Mouse (Mus musculus): ENCODE data around the gene Denr. TPM values are rescaled to one million over a fixed set of nuclear protein-coding genes. Genes with fewer than 3 reads are reported as not detected.

The Denr gene
- polyA plus RNA-seq, 1 experiment from 2014 or later, result 129 TPM

DNA sequence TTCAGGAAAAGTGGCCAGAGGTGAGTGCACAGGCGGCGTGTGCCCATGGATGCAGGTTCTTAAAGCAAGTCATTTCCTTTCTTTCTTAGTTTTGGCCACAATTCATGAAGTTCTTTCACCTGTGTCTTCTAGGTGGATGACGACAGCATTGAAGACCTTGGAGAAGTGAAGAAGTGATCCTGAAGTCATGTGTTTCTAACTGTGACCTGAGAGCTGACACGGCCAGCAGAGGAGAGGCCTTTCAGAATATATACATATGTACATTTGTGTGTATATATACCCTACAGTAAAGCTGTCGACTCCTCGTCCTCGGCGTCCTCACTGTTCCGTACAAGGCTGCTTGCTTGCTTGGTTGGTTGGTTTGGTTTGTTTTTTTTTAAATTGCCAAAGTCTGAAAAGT lies 20.1 kb downstream of the Denr start, which contains the start of gene Gm43518:
Gene Gm43518 (plus strand): TSS at position 301 of the 400 bp plus-strand sequence.
- WGBS, result 96% methylated on average over 9 of the region's 9 CpGs
- Histone ChIP-seq H3K4me3 (no peak within 1 kb of the TSS), H3K9me3 (no peaks in the 10 kb centered on the region), H3K4me2 (no peak within 1 kb of the TSS), H3K27me3 (replicated peaks) (no peaks in the 10 kb centered on the region), H3K36me3 (replicated peaks) (peaks cover 55% of the 10 kb centered on the region), H3K27ac (no peak within 1 kb of the TSS), H3K4me1 (peaks cover 8% of the 10 kb centered on the region; the same call in 1 of the 2 replicates), H3K9ac (no peak within 1 kb of the TSS)
- ATAC-seq (replicated peaks), result no peak

DNA sequence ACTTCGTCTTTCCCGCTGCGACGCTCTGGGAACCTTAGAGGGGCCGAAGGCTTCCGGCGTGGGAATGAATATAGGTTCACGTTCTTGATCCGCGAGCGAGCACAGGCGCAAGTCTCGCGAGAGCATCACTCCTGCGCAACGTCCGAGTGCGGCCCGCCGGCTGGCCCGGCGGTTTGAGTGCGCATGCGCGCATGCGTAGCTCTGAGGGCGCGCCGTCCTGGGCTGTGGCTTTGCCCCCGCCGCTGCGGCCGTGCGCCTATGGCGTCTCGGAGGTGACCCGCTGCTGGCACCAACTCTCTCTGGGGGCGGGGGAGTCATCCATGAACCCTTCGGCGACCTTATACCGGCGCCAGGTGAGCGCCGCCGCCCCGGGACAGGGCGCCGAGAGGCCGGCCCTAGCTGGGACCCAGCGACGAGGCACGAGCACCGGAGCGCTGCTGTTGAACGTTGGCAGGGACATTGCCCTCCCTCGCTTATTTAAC lies 23.6 kb downstream of the Denr start, which contains the start of gene Ccdc62:
Gene Ccdc62 (plus strand): TSS at position 172 of the 482 bp plus-strand sequence.
- H3K9me3 ChIP-seq, result no peaks in the 10 kb centered on the region
- H3K9ac ChIP-seq, result peak within 1 kb of the TSS; percentile 70
- peak within 1 kb of the TSS; percentile 67 for H3K4me2 ChIP-seq
- peak within 1 kb of the TSS; percentile 50 for H3K4me3 ChIP-seq
- peaks cover 23% of the 10 kb centered on the region for H3K36me3 ChIP-seq (replicated peaks)
- under 1% methylated on average over 56 of the region's 56 CpGs for WGBS
- no peaks in the 10 kb centered on the region for H3K27me3 ChIP-seq (replicated peaks)
- H3K27ac ChIP-seq, result peak within 1 kb of the TSS; percentile 91
- ATAC-seq (replicated peaks), result peak; percentile 98
- H3K4me1 ChIP-seq, result peaks cover 8% of the 10 kb centered on the region; the same call in 1 of the 2 replicates

DNA sequence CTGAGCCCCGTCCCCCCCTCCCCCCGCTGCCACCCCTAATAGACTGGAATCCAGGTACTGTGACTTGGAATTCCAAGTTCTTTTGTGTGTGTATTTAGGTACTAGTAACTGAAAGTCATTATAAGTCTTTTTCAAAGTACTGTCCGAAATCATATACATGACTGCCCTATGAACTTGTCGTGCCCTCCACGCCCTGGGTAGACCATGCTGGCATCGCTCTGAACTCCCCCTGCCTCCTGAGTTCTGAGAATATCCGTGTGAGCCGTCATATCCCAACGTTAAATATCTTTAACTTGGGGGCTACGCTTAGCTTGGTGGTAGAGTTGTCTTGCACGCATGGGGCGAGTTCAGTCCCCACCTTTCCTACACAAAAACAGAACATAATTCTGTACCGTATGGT lies 24.2 kb downstream of the Denr start:
- peak; percentile 25; the same call in 1 of the 2 replicates for ATAC-seq (replicated peaks)
- peak overlapping the region; percentile 50 for H3K4me3 ChIP-seq
- H3K4me2 ChIP-seq, result peak overlapping the region; percentile 67
- H3K27ac ChIP-seq, result peak overlapping the region; percentile 91
- H3K27me3 ChIP-seq (replicated peaks), result no peaks in the 10 kb centered on the region
- peak overlapping the region; percentile 70 for H3K9ac ChIP-seq
- 52% methylated on average over 13 of the region's 13 CpGs for WGBS
- peaks cover 17% of the 10 kb centered on the region for H3K36me3 ChIP-seq (replicated peaks)
- peaks cover 8% of the 10 kb centered on the region; the same call in 1 of the 2 replicates for H3K4me1 ChIP-seq
- H3K9me3 ChIP-seq, result no peaks in the 10 kb centered on the region

DNA sequence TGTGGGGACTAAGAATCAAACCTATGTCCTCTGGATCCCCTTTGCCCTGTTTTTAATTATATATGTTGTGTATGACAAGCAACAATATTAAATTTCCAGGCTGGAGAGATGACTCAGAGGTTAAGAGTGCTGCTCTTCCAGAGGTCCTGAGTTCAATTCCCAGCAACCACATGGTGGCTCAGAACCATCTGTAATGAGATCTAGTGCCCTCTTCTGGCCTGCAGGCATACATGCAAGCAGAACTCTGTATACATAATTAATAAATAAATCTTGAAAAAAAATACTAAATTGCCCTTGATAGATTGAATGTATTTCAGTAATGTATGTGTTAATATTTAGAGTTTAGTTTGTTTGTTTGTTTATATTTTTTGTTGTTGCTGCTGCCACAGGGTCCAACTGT lies 26.0 kb downstream of the Denr start:
- H3K9ac ChIP-seq, result no peak overlapping the region
- no peaks in the 10 kb centered on the region for H3K27me3 ChIP-seq (replicated peaks)
- H3K4me3 ChIP-seq, result no peak overlapping the region
- H3K4me2 ChIP-seq, result no peak overlapping the region
- H3K27ac ChIP-seq, result no peak overlapping the region
- no peaks in the 10 kb centered on the region for H3K9me3 ChIP-seq
- ATAC-seq (replicated peaks), result no peak
- peaks cover 1% of the 10 kb centered on the region; the same call in 1 of the 2 replicates for H3K36me3 ChIP-seq (replicated peaks)
- H3K4me1 ChIP-seq, result peaks cover 8% of the 10 kb centered on the region; the same call in 1 of the 2 replicates

DNA sequence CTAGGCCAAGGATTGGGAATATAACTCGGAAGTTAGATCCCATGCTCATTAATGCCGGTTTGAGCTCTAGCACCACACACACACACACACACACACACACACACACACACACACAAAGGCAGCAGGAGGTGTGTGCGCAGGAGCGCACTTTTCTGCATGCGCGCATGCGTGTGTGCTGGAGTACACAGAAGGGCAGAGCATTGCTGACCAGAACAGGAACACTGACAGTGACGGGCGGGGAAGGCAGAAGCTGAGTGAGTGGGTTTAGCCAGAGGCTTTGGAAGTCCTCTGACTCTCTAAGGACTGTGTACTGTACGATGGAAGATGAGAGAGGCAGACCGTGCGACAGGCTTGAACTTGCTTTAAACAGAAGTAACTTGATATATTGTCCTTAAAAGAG lies 26.6 kb downstream of the Denr start:
- Histone ChIP-seq H3K27me3 (replicated peaks) (no peaks in the 10 kb centered on the region), H3K9ac (no peak overlapping the region), H3K4me2 (no peak overlapping the region), H3K9me3 (no peaks in the 10 kb centered on the region), H3K4me3 (no peak overlapping the region), H3K4me1 (peaks cover 8% of the 10 kb centered on the region; the same call in 1 of the 2 replicates), H3K36me3 (replicated peaks) (no peaks in the 10 kb centered on the region), H3K27ac (no peak overlapping the region)
- 88% methylated on average over 12 of the region's 12 CpGs for WGBS
- ATAC-seq (replicated peaks), result no peak

DNA sequence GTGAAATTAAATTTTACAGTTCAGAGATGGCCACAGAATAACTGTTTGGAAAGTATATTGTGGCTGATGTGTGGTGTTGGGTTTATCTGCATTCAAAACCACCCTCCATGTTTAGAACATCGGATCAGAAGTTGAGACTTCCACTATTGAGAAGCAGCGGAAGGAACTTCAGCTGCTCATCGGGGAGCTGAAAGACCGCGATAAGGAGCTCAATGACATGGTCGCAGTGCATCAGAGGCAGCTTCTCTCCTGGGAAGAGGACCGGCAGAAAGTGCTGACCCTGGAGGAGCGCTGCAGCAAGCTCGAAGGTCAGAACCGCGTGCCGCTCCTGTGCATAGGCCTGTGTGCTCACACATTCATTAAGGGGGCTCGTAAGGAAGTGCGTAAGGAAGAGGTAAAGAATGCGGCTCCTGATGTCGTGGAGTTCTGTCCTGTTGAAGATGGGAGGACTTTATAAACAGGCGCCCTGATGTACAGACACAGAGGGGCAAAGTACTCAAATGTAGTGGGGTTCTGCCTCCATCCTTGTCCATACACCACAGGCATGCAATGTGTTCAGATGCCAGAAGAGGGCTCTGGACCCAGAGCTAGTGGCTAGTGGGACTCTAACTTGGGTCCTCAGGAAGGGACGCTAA lies 27.1 kb downstream of the Denr start:
- WGBS, result 34% methylated on average over 18 of the region's 18 CpGs
- Histone ChIP-seq H3K9ac (no peak overlapping the region), H3K4me3 (no peak overlapping the region), H3K36me3 (replicated peaks) (no peaks in the 10 kb centered on the region), H3K27ac (no peak overlapping the region), H3K27me3 (replicated peaks) (no peaks in the 10 kb centered on the region), H3K4me2 (no peak overlapping the region), H3K4me1 (peaks cover 8% of the 10 kb centered on the region; the same call in 1 of the 2 replicates), H3K9me3 (no peaks in the 10 kb centered on the region)
- no peak for ATAC-seq (replicated peaks)

DNA sequence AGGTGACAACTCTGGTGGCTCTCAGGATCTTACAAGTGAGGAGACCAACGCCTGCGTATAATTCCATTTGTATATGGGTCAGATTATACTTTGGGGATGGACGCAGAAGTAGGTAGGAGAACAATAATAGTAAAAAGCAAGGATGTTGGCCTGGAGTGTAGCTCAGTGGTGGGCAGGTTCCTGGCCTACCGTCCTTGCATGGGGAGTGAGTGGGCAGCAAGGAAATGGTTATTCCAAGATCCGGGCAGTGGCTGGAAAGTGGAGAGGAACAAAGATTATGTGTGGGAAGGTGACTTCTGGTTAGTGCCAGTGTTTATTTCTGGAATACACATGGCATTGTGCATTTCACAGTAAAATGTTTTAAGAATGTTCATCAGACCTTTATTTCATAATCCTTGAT lies 29.0 kb downstream of the Denr start:
- Histone ChIP-seq H3K9ac (no peak overlapping the region), H3K9me3 (no peaks in the 10 kb centered on the region)

DNA sequence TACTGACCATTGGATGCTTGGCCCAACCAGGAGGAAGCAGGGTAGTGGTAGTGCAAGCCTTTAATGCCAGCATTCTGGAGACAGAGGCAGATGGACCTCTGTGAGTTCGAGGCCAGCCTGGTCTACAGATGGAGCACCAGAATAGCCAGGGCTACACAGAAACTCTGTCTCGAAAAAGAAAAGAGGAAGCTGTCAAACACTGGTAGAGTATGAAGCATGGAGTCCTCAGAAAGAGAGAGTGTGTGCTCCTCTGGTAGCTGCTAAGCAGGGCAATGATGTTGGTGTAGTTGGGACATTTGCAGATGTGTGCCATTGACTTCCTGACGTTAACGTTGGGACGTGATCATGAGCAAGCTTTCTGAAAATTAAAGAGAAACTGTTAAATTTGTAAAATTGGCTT lies 31.5 kb downstream of the Denr start:
- Histone ChIP-seq H3K4me1 (no peaks in the 10 kb centered on the region), H3K9ac (no peak overlapping the region), H3K36me3 (replicated peaks) (no peaks in the 10 kb centered on the region), H3K27ac (no peak overlapping the region), H3K4me3 (no peak overlapping the region), H3K4me2 (no peak overlapping the region), H3K9me3 (no peaks in the 10 kb centered on the region), H3K27me3 (replicated peaks) (no peaks in the 10 kb centered on the region)
- 90% methylated on average over 5 of the region's 5 CpGs for WGBS
- no peak for ATAC-seq (replicated peaks)

More for the DNA sequence above, 29.0 kb downstream of the Denr start:
- H3K4me2 ChIP-seq, result no peak overlapping the region
- ATAC-seq (replicated peaks), result no peak
- no peak overlapping the region for H3K4me3 ChIP-seq
- no peaks in the 10 kb centered on the region for H3K27me3 ChIP-seq (replicated peaks)
- H3K27ac ChIP-seq, result no peak overlapping the region
- no peaks in the 10 kb centered on the region for H3K36me3 ChIP-seq (replicated peaks)
- 95% methylated on average over 5 of the region's 5 CpGs for WGBS
- peaks cover 4% of the 10 kb centered on the region; the same call in 1 of the 2 replicates for H3K4me1 ChIP-seq

DNA sequence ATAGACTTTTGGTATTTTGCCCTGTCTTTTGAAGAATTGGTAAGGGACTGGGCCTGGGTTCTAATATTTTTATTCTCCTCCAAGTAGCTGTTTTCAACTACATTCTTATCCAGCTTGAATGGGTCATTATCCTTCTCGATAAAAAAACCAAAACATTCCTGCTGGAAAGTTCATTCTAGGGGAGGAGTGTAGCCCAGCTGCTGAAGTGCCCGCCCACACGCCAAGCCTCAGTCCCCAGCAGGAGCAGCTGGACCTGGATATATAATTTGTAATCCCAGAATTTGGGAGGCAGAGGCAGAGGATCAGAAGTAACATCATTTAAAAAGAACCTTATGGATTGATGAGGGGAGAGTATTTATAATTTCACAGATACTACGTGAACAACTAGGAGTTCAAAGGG lies 39.6 kb downstream of the Denr start:
- H3K4me2 ChIP-seq, result no peak overlapping the region
- ATAC-seq (replicated peaks), result no peak
- no peaks in the 10 kb centered on the region for H3K36me3 ChIP-seq (replicated peaks)
- no peaks in the 10 kb centered on the region for H3K4me1 ChIP-seq
- H3K9me3 ChIP-seq, result no peaks in the 10 kb centered on the region
- WGBS, result 70% methylated on average over 4 of the region's 4 CpGs
- no peak overlapping the region for H3K4me3 ChIP-seq
- H3K27me3 ChIP-seq (replicated peaks), result no peaks in the 10 kb centered on the region
- no peak overlapping the region for H3K9ac ChIP-seq
- no peak overlapping the region for H3K27ac ChIP-seq

DNA sequence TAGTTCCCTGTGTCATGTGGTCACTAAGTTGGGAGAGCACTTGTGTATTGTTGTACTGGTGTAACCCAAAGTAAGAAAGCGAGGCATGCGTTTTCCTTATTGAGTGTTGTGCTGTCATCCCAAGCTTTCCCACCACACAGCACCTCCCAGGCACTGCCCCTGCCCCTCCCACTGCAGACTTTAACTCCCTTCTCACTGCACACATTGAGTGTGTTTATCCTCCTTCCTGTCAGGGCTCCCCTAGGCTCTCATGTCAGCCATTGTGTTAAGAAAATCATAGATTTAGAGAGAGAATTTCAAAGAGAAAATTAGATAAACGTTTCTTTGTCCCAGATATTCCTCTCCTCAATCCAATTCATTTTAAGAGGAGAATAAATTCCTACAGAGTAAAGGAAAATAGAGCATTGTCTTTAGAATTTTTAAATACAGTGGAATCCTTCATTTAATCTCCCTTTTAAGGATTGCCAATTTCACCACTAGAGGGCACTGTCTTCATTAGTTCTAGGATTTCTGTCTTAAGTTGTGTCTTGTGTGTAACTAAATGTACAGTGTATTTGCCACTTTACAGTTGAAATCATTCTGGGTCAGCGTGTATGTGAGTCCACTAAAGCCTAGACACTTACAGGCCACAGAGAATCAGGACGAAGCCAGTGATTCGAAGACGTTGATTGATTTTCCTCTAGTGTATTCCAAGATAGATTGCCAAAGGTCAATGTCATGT lies 40.2 kb downstream of the Denr start:
- no peak for ATAC-seq (replicated peaks)
- Histone ChIP-seq H3K27me3 (replicated peaks) (no peaks in the 10 kb centered on the region), H3K36me3 (replicated peaks) (no peaks in the 10 kb centered on the region), H3K9me3 (no peaks in the 10 kb centered on the region), H3K4me3 (no peak overlapping the region), H3K4me1 (no peaks in the 10 kb centered on the region), H3K4me2 (no peak overlapping the region), H3K27ac (no peak overlapping the region), H3K9ac (no peak overlapping the region)
- WGBS, result 57% methylated on average over 7 of the region's 7 CpGs

DNA sequence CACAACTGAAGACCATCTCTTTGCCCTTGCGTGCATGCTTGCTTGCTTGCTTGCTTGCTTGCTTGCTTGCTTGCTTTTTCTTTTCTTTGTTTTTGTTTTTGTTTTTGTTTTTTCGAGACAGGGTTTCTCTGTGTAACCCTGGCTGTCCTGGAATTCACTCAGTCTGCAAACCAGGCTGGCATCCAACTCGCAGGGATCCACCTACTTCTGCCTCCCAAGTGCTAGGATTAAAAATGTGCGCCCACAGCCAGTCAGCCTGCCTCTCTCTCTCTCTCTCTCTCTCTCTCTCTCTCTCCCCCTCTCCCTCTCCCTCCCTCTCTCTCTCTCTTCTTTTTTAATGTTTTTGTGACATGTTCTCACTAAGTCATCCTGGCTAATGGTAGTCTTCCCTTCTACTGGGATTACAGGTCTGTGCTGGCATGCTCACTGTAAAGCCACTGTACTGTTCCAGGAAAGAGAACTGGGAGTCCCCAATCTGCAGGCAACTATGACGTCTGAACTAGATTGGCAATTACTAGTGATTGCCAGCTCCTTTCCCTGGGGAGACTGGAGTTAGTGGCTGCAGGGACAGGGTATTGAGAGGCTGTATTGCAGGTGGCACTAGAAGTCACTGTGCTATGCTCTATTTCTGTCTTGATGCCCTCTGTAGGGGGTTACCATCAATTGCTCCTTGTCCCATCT lies 45.5 kb downstream of the Denr start:
- no peak for ATAC-seq (replicated peaks)
- Histone ChIP-seq H3K4me2 (no peak overlapping the region), H3K36me3 (replicated peaks) (no peaks in the 10 kb centered on the region), H3K9me3 (no peaks in the 10 kb centered on the region), H3K4me3 (no peak overlapping the region), H3K4me1 (no peaks in the 10 kb centered on the region), H3K27ac (no peak overlapping the region), H3K27me3 (replicated peaks) (no peaks in the 10 kb centered on the region), H3K9ac (no peak overlapping the region)
- 61% methylated on average over 5 of the region's 5 CpGs for WGBS

DNA sequence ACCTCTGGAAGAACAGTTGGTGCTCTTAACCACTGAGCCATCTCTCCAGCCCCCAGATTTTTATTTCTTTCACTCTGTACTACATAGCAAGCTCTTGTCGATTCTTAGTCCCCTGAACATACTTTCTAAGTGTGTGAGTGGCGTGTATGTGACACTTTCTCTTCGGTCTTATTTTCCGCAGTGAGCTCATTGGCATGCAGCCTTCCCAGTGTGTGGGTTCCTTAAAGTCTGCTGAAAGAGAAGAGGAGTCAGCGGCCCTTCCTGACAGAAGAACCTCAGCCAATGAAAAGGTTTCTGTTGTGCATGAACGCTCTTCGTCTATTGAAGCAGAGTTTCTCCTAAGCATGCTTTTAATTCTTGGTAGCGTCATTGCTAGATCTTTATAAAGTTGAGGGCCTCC lies 50.2 kb downstream of the Denr start:
- no peaks in the 10 kb centered on the region for H3K27me3 ChIP-seq (replicated peaks)
- ATAC-seq (replicated peaks), result no peak
- no peak overlapping the region for H3K27ac ChIP-seq
- no peaks in the 10 kb centered on the region for H3K9me3 ChIP-seq
- 78% methylated on average over 8 of the region's 8 CpGs for WGBS
- no peaks in the 10 kb centered on the region for H3K4me1 ChIP-seq
- no peak overlapping the region for H3K4me2 ChIP-seq
- no peak overlapping the region for H3K9ac ChIP-seq
- no peak overlapping the region for H3K4me3 ChIP-seq
- H3K36me3 ChIP-seq (replicated peaks), result no peaks in the 10 kb centered on the region
